Mouse (Mus musculus) spleen, postnatal 10 days (tissue): ENCODE measurements around the gene Btbd35f16.
"Not testable (repeated sequence)": the region's sequence is repeated elsewhere in the genome, so short reads cannot be mapped to it uniquely, and the experiment has no call there.

Source experiments
- DNase-seq, 2 experiments: peaks; one replicate each; pipeline ENCODE4 v3.0.0; 2021 to 2022; ENCODE audit warnings: low spot score in 2 of 2

The Btbd35f16 gene

GRCm38 (mm10) chrX:3956902-3957301 is at the start of gene Btbd35f16:
Btbd35f16 (minus strand) TSS chrX:3957002.
- not testable (repeated sequence) for DNase-seq
